Mouse (Mus musculus): ENCODE measurements around the gene Cfap20. TPM values are rescaled to one million over a fixed set of nuclear protein-coding genes. Genes with fewer than 3 reads are reported as not detected.
"Not testable (repeated sequence)": the region's sequence is repeated elsewhere in the genome, so short reads cannot be mapped to it uniquely, and the experiment has no call there.

Cfap20 gene
- polyA plus RNA-seq, 1 experiment: 1.5 TPM

DNA sequence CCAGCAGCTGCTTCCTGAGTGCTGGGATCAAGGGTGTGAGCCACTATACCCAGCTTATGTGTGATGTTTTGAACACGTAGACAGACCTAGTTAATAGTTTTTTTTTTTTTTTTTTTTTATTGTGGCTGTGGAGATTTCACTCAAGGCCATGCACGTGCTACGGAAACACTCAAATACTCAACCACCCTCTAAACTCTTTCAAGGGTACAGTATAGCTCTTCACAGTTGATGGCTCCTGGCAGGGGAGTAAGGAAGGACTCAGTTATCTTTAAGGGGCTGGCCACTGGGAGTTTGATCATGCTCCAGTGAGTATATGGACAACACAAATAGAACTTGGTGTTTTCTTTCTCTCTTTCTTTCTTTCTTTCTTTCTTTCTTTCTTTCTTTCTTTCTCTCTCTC, 50.2 kb downstream of the Cfap20 start:
- H3K4me3 ChIP-seq (replicated peaks): no peak overlapping the region
- H3K27me3 ChIP-seq (ENCODE audit: control insufficient read depth): no peaks in the 10 kb centered on the region
- H3K36me3 ChIP-seq (ENCODE audit: control insufficient read depth): no peaks in the 10 kb centered on the region
- H3K4me1 ChIP-seq (ENCODE audit: control insufficient read depth): no peaks in the 10 kb centered on the region
- no peaks in the 10 kb centered on the region for H3K9me3 ChIP-seq (ENCODE audit: control insufficient read depth, low read length)
- TF ChIP-seq TAL1 (IDR thresholded peaks at IDR 0.05; ENCODE audit: low read length): no peak
- TF ChIP-seq GATA1 (IDR thresholded peaks at IDR 0.05; ENCODE audit: low read length): no peak

DNA sequence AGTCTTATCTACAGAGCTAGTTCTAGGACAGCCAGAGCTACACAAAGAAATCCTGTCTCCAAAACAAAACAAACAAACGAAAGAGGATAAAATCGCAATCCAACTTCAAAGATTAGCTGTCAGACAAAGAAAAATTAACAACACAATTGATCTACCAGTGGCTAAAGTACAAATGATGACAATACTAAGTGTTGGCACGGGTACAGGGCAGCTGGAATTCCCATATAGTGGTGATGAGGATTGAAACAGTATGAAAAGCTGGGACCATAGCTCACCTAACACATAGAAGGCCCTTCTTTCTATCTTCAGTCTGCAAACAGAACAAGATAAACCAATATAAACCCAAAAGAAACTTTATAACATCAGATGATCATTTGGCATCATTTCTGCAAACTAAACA, 53.1 kb downstream of the Cfap20 start:
- H3K4me1 ChIP-seq (ENCODE audit: control insufficient read depth): no peaks in the 10 kb centered on the region
- H3K9me3 ChIP-seq (ENCODE audit: control insufficient read depth, low read length): 0 out of 2 replicates have a peak, but pooled peaks cover 3% of the 10 kb centered on the region
- H3K36me3 ChIP-seq (ENCODE audit: control insufficient read depth): no peaks in the 10 kb centered on the region
- H3K27me3 ChIP-seq (ENCODE audit: control insufficient read depth): no peaks in the 10 kb centered on the region
- TF ChIP-seq TAL1 (IDR thresholded peaks at IDR 0.05; ENCODE audit: low read length) (no peak), GATA1 (IDR thresholded peaks at IDR 0.05; ENCODE audit: low read length) (no peak)
- no peak overlapping the region for H3K4me3 ChIP-seq (replicated peaks)

DNA sequence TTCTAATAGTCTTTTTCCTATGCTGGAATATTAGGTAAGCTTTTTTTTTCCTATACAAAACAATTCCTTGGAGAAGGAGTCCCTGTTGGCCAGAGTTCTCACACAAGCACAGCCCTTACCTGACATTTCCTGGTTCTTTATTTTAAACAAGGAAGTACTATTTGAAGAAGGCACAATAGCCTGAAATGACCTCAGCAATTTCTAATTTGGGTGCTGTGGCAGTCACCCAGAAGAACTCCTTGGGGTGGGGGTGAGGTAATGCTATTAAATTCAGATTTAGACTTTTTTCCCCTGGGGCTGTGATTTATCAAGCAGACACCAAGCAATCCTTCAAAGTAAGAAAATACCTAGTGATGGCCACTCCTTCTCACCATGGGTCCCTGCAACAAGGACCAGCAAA, 53.7 kb downstream of the Cfap20 start:
- Histone ChIP-seq H3K36me3 (ENCODE audit: control insufficient read depth) (no peaks in the 10 kb centered on the region), H3K4me1 (ENCODE audit: control insufficient read depth) (no peaks in the 10 kb centered on the region), H3K27me3 (ENCODE audit: control insufficient read depth) (no peaks in the 10 kb centered on the region), H3K4me3 (replicated peaks) (no peak overlapping the region), H3K9me3 (ENCODE audit: control insufficient read depth, low read length) (0 out of 2 replicates have a peak, but pooled peaks cover 3% of the 10 kb centered on the region)
- no peak for TF ChIP-seq GATA1 (IDR thresholded peaks at IDR 0.05; ENCODE audit: low read length)
- TF ChIP-seq TAL1 (IDR thresholded peaks at IDR 0.05; ENCODE audit: low read length): no peak

DNA sequence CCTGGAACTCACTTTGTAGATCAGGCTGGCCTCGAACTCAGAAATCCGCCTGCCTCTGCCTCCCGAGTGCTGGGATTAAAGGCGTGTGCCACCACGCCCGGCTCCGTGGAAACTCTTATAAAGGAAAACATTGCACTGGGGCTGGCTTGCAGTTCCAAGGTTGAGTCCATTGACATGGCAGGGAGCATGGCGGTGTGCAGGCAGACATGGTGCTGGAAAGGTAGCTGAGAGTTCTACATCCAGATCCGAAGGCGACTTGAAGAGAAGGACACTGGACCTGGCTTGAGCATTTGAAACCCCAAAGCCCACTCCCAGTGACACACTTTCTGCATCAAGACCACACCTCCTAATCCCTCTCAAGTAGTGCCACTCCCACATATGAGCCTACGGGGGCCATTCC, 55.7 kb downstream of the Cfap20 start:
- not testable (repeated sequence) for H3K36me3 ChIP-seq (ENCODE audit: control insufficient read depth); H3K4me3 ChIP-seq (replicated peaks); H3K4me1 ChIP-seq (ENCODE audit: control insufficient read depth); H3K27me3 ChIP-seq (ENCODE audit: control insufficient read depth); H3K9me3 ChIP-seq (ENCODE audit: control insufficient read depth, low read length)

DNA sequence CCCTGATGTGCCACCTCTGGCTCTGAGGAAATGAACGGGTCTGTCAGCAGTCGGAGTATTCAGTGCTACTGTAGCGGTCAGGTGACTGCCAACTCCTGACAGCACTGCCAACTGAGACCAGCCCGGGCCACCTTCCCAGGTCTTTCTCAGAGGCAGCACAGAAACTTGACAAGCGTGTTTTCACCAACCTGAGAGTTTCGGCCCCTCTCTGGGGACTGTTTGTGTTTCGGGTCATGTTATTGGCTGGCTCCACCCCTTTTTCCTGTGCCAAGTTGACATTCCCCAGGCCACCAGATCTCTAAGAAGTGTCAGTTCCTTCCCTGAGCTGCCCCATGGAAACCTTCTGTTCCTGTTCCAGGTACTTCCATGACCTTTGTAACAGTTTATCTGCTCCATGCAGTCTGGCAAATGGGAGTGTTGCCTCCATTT, 56.8 kb downstream of the Cfap20 start:
- no peaks in the 10 kb centered on the region for H3K4me1 ChIP-seq (ENCODE audit: control insufficient read depth)
- H3K27me3 ChIP-seq (ENCODE audit: control insufficient read depth): no peaks in the 10 kb centered on the region
- no peak overlapping the region for H3K4me3 ChIP-seq (replicated peaks)
- TF ChIP-seq GATA1 (IDR thresholded peaks at IDR 0.05; ENCODE audit: low read length) (no peak), TAL1 (IDR thresholded peaks at IDR 0.05; ENCODE audit: low read length) (no peak)
- no peaks in the 10 kb centered on the region for H3K36me3 ChIP-seq (ENCODE audit: control insufficient read depth)
- 0 out of 2 replicates have a peak, but pooled peaks cover 3% of the 10 kb centered on the region for H3K9me3 ChIP-seq (ENCODE audit: control insufficient read depth, low read length)

DNA sequence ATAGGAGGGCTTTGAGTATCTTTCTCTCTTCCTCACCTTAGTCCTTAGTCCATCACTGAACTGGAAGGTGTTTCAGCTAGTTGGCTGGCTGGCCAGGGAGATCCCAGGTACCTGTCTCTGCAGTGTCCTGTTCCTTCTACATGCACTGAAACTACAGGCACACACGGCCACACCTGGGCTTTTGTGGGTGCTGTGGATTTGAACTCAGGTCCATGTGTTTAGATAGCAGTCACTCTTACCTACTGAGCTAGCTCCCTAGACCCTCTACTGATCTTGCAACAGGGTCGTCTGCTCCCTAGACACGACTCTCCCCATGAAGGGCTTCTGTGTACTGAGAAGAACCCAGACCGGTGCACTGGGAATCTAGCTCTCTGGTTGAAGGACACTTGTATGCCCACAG, 57.6 kb downstream of the Cfap20 start:
- no peaks in the 10 kb centered on the region for H3K27me3 ChIP-seq (ENCODE audit: control insufficient read depth)
- H3K9me3 ChIP-seq (ENCODE audit: control insufficient read depth, low read length): 0 out of 2 replicates have a peak, but pooled peaks cover 3% of the 10 kb centered on the region
- H3K36me3 ChIP-seq (ENCODE audit: control insufficient read depth): no peaks in the 10 kb centered on the region; the same call in 1 of the 2 replicates
- H3K4me3 ChIP-seq (replicated peaks): no peak overlapping the region
- TF ChIP-seq GATA1 (IDR thresholded peaks at IDR 0.05; ENCODE audit: low read length) (no peak), TAL1 (IDR thresholded peaks at IDR 0.05; ENCODE audit: low read length) (no peak)
- no peaks in the 10 kb centered on the region for H3K4me1 ChIP-seq (ENCODE audit: control insufficient read depth)

DNA sequence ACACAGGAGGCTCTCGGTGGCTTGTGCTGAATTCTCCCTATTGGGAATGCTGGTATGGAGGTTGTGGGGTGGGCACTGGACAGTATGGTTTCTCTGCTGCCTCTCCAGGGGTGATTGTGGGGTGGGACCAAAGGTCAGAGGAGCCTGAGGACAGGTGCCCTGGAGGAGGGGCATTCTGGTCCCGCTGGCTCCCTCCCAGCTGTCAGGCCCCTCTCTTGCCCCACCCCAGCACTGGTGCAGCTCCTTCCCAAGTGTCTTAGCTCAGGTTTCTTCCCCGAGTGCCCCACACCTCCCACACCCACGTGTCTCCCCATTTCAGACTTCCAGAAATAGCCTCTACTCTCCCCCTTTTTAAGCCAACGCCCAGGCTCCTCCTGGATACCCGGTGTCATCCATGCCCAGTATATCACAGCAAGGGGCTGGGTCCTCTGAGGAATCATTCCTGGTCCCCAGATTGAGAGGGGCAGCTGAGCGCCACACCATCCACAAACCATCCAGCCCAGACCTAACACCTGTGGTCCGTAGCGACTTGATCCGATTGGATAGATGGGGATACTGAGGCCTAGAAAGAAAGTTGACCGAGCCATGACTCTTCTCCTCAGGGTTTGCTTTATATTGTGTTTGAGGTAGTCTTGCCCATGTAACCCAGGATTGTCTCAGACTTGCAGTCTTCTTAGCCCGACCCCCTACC, 58.2 kb downstream of the Cfap20 start:
- Histone ChIP-seq H3K4me1 (ENCODE audit: control insufficient read depth) (no peaks in the 10 kb centered on the region), H3K27me3 (ENCODE audit: control insufficient read depth) (no peaks in the 10 kb centered on the region), H3K36me3 (ENCODE audit: control insufficient read depth) (no peaks in the 10 kb centered on the region; the same call in 1 of the 2 replicates), H3K9me3 (ENCODE audit: control insufficient read depth, low read length) (0 out of 2 replicates have a peak, but pooled peaks cover 3% of the 10 kb centered on the region), H3K4me3 (replicated peaks) (no peak overlapping the region)
- TF ChIP-seq TAL1 (IDR thresholded peaks at IDR 0.05; ENCODE audit: low read length): no peak
- no peak for TF ChIP-seq GATA1 (IDR thresholded peaks at IDR 0.05; ENCODE audit: low read length)

DNA sequence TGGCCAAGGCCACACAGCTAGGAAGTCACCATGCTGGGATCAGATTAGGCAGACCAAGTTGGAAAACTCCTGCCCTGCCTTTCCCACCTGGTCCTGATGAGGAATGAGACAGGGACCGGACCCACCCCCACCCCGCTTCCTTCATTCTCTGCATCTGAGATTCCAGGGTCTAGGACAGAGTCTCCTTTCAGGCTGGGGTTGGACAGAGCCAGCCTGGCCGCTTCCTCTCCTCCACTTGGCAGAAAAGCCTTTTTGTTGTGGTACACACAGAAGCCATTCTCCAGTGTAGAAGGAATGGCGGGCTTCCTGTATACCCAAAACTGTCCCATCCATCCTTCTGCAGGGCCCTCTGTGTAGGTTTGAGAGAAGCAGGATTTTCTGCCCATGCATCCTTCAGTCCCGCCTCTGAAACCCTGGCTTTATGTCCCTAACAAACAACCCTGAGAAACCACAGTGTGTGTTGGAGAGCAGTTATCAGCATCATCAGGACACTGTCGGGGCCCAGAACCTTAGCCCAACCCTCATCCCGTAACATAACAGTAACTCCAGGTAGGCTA, 59.2 kb downstream of the Cfap20 start:
- Histone ChIP-seq H3K9me3 (ENCODE audit: control insufficient read depth, low read length) (0 out of 2 replicates have a peak, but pooled peaks cover 3% of the 10 kb centered on the region), H3K4me3 (replicated peaks) (no peak overlapping the region), H3K27me3 (ENCODE audit: control insufficient read depth) (no peaks in the 10 kb centered on the region), H3K4me1 (ENCODE audit: control insufficient read depth) (no peaks in the 10 kb centered on the region), H3K36me3 (ENCODE audit: control insufficient read depth) (no peaks in the 10 kb centered on the region; the same call in 1 of the 2 replicates)
- TF ChIP-seq TAL1 (IDR thresholded peaks at IDR 0.05; ENCODE audit: low read length): no peak
- TF ChIP-seq GATA1 (IDR thresholded peaks at IDR 0.05; ENCODE audit: low read length): no peak

DNA sequence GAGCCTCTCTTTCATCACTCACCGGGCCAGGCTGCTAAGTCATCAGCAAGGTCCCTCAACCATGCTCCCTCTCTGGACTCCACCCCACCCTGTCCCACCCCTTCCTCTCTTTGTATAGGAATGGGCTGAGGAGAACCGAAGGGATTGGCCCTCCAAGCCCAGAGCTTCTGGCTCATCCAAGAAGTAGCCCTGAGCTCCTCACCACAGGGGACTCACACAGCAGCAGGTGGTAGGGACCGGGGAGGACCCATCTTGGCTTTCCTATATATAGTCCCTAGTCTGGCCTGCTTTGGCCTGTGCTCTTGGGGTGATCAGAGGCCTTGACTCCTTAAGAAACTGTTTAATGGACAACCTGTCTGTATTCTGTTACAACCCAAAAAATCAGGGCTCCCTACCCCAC, 60.2 kb downstream of the Cfap20 start:
- TF ChIP-seq TAL1 (IDR thresholded peaks at IDR 0.05; ENCODE audit: low read length) (no peak), GATA1 (IDR thresholded peaks at IDR 0.05; ENCODE audit: low read length) (no peak)
- peaks cover under 1% of the 10 kb centered on the region; the same call in 1 of the 2 replicates for H3K4me1 ChIP-seq (ENCODE audit: control insufficient read depth)
- H3K4me3 ChIP-seq (replicated peaks): no peak overlapping the region
- H3K27me3 ChIP-seq (ENCODE audit: control insufficient read depth): no peaks in the 10 kb centered on the region
- H3K9me3 ChIP-seq (ENCODE audit: control insufficient read depth, low read length): 0 out of 2 replicates have a peak, but pooled peaks cover 3% of the 10 kb centered on the region
- H3K36me3 ChIP-seq (ENCODE audit: control insufficient read depth): no peaks in the 10 kb centered on the region; the same call in 1 of the 2 replicates

Measured in erythroblast, embryonic 14.5 days (primary cell).